Mouse (Mus musculus) spleen, postnatal 10 days (tissue): ENCODE measurements around the gene Rpl13a.
A peak's percentile ranks its signal among the peaks of the same experiment; 100 is the strongest.
"Not testable (repeated sequence)": the region's sequence is repeated elsewhere in the genome, so short reads cannot be mapped to it uniquely, and the experiment has no call there.

Source experiments
- DNase-seq, 2 experiments: peaks; one replicate each; pipeline ENCODE4 v3.0.0; 2021 to 2022; ENCODE audit warnings: low spot score in 2 of 2

Rpl13a gene

DNA sequence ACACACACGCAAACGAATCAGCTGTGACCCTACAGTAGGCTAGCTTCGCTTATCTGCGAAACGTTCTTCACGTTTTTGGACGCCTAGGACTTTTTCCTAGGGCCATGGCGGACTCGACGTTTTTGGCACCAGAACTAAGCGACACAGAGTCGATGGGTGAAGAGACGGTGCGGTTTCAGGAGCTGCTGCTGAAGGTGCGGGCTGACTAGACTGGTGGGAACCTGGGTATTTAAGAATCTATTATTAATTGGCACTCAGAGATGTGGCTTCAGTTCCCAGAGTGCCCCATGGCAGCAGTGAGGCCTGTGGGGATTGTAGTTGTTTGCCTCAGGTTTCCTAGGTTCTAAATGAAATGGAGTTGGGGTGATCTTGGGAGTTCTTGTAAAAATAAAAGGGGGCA is 27.6 kb upstream of the Rpl13a start:
- no peak for DNase-seq

DNA sequence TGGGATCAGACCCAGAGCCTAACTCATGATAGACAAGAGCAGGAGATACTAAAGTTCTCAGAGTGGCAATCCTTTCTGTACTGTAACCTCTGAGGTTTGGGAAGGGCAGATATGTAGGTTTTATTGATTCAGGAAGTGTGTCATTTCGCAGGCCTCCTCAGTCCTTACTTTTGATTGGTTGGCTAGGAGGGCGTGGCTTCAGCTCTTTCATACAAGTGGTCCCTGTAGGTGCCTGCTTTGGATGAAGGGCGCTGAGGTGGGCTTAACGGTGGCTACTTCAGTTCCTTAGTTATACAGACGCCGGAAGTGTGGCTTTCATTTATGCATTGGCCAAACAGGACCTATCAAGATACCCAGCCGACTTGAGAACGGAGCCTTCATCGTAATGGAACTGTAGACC is 27.0 kb upstream of the Rpl13a start:
- DNase-seq = no peak

DNA sequence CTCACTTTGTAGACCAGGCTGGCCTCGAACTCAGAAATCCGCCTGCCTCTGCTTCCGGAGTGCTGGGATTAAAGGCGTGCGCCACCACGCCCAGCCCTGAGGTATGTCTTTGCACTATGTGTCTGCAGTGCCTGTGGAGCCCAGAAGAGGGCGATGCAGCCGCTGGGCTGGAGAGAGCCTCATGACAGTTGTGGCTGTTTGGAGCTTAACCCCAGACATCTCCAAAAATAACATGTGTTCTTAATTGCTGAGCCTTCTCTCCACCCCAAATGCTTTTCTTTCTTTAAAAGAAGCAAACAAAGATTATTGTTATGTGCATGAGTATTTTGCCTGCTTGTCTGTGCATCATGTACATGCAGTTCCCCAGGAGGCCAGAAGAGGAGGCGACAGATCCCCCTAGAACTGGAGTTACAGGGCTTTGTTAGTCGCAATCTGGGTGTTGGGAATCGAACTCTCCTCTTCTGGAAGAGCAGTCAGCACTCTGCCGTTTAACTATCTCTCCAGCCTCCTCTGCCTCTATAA is 26.5 kb upstream of the Rpl13a start:
- peak; percentile 34 to 78 for DNase-seq

DNA sequence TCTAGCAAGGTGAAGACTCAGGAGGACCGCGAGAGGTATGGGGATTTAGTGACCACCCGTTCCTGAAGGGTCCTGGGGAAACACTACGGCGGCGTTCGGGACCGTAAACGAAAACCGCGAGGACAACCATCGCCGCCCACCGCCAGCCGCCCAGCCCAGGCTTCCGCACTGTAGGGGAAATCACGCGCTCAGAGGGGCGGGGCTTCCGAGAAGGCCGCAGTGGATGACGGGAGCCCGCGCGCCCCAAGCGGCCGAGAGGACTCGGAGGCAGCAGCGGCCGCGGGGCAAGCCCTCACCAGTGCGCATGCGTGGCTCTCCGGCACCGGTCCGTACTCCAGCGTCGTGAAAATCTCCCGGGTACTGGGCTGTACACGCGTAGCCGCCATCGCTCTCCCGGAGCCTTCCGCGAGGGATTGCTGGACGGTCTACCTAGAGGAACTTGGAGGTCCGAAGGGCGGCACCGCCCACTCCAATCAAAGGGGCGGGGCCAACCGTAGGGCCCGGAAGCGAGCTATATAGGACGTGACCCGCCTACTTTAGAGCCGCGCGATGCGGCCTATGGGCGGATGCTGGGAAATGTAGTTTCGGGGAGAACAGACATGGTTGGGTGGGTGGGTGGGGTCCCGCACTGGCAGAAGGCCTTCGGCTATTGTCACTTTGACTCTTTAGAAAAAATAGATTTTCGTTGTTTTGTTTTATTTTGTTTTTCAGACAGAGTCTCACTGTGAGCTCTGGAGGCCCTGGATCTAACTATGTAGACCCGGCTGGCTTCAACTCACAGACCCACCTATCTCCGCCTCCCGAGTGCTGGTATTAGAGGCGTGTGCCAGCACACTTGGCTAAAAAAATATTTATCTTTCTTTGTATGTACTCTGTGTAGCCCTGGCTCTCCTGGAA is 25.8 kb upstream of the Rpl13a start, which contains the start of the genes Pih1d1 and Aldh16a1:
Gene Pih1d1, plus strand, starts transcription at position 208 of the 897 bp plus-strand sequence.
Gene Aldh16a1, minus strand, starts transcription at position 489 of the 897 bp plus-strand sequence.
- peak; percentile 97 to 99 for DNase-seq

DNA sequence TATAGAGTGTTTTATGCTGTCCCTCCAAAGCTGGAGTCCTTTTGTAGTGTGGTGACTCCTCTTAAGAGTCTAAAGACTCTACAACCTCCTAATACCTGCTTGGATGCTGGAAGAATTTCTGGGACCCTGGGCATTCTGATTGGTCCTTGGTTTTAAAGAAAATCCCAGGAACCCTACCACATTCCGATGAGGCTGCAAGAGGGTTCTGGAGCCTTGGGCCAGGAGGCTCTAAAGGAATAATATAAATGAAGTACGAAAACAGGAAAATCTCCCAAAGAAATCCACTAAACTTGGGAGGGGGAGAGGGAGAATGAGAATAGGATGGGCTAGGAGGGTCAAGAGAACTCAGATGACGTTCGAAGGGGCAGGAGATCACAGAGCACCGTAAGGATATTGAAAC is 25.0 kb upstream of the Rpl13a start:
- DNase-seq = no peak

DNA sequence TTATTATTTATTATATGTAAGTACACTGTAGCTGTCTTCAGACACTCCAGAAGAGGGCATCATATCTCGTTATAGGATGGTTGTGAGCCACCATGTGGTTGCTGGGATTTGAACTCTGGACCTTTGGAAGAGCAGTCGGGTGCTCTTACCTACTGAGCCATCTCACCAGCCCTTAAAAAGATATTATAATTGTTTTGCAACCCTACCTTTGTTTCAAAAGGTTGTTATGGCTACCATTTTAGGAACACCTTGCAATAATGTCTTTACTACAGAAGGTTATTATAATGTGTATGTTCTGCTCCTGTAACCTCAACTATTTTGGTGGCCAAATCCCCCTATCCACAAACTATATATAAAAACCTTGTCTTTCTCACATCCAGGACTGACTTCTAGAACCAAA is 24.5 kb upstream of the Rpl13a start:
- not testable (repeated sequence) for DNase-seq

DNA sequence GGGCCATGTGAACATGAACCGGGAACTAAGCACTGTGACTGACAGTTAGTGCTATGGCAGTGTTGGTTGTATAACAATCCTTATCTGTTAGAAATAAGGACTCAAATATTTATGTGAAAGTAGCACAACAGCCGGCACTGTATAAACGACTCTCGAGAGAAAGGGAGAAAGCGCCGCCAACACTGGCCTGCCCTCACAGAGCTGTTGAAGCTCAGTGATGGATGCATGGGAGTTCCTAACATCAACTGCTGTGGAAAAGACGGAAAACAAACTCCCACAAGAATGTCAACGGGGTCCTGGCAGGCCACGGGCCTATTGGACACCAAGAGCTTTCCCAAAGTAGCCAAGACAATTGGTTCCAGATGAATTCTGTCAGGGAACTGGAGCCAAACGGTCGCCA is 22.7 kb upstream of the Rpl13a start:
- no peak for DNase-seq

DNA sequence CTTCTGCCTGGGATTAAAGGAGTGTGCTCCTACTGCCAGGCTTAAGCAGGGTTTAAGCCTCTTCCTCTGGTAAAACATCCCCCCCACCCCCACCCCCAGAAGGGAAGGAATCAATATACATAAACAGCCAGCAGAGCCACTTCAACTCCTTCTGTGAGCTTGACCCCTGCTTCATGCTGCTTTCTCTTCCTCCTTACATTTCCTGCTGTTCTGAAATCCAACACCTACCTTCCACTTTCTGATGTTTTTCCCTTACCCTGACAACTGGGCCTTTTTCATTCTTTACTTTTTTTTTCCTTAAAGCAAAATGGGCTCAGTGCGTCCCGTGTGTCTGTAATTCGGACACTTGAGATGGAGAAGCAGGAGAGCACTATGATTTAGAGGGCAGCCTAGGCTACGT is 21.8 kb upstream of the Rpl13a start:
- DNase-seq = no peak

DNA sequence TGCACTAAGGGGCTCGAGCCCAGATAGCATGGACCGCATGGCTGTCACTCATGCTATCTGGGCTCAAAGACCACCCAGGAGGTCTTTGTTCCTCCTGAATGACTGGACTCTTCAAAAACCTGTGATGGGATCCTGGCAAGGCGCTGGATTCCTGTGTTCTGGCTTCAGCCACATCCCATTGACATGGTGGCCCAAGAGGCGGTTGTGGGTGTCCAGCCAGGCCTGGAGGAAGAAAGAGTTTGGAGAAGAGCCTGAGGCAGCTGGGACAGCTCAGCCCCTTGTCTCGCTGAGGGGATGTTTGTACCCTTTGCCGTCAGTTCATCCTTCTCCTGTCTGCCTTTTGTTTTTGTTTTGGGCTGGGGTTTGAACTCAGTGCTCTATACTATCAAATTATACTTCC is 21.0 kb upstream of the Rpl13a start:
- no peak for DNase-seq

DNA sequence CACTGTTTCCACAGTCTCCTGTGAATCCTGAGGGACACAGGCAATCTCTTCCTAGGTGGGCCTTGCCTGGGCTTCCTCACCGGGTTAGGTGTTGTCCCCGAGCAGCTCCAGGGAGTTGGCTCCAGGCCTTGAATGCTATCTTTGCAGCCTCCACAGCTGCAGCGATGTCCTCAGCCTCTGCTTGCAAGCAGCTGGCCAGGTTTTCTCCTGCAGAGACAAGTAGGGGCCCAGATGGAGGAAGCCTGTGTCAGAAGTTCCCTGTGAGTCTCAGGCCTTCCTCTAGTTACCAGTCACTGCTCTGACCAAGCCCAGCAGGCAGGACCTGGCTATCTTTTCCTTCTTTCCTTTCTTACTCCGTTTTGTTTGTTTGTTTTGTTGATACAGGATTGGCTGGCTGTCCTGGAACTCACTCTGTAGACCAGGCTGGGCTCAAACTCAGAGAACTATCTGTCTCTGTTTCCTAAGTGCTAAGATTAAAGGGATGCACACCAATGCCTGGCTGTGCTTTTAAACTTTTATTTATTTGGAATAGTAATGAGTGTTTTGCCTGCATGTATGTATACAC is 20.1 kb upstream of the Rpl13a start:
- DNase-seq = no peak

DNA sequence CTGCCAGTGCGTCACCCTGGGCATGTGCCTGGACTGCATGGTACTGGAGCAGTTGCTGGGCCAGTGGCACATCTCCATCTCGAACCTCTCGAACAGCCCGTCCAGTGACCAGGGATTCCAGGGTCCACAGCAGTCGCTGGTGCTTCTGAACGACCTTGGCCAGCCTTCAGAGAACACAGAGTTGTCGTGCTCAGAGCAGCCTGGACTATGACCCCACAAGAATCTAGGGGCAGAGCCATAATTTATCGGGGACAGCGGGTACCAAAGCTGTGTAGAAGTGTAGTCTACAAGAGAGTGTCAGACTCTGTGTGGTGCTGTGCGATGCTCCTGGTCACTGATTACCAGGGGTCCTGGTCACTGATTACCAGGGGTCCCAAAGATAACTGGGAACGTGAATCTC is 19.3 kb upstream of the Rpl13a start:
- no peak for DNase-seq

DNA sequence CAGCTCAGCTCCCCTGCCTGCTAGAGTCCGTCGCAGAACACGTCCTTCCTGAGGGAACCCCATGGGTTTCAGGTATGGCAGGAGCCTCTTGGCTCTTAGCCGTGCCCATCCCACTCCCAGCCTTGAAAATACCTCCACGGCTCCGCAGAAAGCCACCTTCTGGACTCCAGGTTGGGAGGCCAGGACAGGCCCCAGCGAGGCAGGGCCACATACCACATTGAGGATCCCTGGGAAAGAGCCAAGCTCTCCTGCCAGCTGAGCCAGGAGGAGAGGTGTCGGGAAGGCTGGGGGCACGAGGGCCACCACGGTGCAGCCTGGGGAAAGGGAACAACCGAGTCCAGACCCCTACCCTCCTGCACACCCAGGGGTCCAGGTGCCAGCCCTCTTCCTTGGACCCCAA is 18.7 kb upstream of the Rpl13a start:
- DNase-seq = no peak

DNA sequence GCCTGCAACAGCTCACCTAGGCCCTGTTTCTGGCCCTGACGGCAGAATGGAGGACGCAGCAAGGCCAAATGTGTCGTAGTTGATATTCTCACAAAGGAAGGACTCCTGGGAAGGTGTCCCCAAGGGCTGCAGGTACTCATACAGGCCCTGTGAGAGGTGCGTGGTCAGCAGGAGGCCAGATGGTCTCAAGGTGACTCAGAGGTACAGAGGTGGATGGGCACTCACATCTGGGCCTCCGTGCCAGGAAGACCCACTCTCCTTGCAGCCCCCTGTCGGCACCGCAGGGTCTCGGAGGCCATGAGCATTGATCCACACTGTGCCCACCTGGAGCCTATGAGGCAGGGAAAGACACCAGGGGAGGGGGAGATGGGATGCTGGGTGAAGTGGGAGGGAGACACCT is 16.9 kb upstream of the Rpl13a start:
- DNase-seq = peak in 1 of 2 experiments; percentile 13

DNA sequence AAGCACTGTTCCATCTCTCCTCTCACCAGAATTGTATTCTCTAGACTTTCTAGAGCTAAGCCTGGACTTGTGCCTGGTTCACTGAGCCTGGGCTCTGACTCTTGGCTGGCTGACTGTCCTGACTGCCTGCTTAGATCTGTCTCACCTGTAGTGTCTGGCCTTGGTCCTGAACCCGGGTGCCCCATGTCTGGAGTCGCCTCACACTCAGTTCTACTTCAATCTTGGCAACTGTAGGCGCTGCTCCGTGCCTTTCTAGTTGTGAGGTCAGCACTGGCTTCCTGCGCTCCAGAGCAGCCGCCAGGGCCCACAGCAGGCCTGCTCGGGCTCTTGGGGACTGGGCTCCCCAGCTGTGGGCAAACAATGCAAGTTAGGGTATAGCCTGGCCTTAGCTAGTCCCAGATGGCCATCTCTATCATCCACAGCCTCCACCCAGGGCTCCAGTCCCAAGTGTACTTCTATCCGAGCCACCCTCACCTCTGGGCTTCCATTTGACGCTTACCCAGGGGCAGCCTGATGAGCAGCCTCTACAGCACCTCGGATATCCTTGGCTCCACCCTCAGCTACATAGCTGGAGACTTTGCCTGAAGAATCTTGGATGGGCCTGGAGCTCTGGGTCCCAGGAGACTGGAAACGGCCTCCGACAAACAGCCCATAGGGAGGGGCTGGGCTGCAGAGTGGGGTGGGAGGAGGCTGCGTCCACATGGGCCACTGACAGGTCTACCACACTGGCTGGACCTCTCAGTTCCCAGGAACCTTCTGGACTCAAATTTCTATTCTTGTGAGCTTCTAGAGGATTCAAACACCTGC is 16.0 kb upstream of the Rpl13a start:
- DNase-seq = no peak

DNA sequence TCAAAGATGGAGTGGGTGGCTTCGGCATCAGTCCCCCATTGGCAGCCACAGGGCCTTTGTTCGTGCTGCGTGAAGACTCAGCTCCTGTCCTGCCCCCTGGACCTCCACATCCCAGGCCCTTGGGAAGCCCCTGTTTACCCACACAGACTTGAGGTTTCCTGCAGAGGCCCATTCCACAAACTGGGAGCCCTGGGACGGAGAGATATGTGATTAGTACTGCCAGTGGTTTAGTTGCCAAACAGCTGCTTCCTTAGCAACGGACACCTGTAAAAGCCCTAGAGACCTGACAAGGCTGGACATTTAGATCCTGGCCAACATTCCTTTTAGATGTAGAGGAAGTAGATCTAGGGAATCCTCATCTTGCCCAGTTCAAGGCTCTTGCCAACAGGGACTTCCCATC is 13.4 kb upstream of the Rpl13a start:
- DNase-seq = no peak

DNA sequence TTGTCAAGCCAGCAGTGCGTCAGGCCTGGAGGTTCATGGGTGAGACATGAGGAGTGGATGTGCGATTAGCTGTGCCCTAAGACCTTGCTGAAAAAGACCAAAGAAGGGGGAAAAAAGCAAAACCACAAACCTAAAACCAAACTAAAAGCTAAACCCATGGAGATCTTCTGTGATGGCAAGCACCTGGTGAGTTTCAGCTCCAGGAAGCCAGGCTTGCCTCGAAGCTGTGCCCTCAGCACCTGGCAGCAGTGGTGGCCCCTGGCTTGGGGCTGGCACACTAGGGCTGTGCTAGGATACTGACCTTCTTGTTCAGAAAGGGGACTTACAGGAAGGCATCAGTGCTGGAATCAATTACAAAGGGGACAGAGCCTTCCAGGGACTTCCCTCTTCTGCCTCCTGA is 12.8 kb upstream of the Rpl13a start:
- DNase-seq = no peak

DNA sequence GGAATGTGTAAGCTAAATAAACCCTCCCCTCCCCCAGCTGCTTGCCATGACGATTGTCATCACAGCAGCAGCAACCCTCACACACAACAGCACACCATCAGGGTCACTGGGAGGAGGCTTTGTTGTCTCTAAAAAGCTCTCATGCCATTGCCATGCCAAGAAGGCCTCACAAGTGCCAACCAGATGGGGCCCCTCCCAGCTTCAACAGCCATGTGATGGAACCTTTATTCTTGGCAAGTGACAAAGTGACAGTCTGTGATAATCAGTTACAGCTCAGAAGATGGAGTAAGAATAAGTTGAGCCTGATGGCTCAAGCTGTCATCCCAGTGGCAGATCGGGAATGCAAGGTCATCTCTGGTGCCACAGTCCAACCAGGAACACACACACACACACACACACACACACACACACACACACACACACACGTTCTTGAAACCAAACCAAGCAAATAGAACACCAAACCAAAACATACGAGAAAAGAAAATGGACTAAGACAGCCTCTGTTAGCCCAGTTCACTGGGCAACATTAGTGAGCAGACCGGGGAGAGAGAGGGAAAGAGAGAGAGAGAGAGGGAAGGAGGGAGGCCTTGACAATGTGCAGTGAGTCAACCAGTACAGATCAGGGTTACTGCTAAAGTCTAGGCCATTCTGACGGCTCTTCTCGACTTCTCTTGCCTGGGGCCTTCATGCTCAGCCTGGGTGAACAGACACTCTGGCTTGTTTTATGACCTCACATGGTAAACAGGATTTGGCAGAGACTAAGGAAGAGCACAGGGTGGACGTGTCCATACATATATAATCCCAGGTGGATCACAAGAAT is 11.6 kb upstream of the Rpl13a start:
- DNase-seq = no peak

DNA sequence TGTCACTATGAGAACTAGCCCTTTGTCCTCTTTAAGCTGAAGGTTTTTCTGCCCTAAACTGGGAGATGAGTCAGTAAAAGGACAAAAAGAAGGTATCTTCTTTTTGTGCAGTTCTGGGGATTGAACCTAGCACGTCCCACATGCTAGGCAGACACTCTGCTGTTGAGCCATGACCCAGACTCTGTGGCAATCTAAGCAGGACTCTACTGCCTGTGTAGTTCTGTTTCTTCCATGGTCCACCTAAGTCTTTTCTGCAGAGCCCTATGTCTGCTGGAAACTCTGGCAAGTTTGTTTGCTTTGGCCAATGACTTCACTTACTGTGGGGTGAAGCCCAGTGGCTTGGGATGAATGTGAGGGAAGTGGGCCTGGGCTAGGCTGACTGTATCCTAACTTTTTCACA is 9.8 kb upstream of the Rpl13a start:
- DNase-seq = no peak

DNA sequence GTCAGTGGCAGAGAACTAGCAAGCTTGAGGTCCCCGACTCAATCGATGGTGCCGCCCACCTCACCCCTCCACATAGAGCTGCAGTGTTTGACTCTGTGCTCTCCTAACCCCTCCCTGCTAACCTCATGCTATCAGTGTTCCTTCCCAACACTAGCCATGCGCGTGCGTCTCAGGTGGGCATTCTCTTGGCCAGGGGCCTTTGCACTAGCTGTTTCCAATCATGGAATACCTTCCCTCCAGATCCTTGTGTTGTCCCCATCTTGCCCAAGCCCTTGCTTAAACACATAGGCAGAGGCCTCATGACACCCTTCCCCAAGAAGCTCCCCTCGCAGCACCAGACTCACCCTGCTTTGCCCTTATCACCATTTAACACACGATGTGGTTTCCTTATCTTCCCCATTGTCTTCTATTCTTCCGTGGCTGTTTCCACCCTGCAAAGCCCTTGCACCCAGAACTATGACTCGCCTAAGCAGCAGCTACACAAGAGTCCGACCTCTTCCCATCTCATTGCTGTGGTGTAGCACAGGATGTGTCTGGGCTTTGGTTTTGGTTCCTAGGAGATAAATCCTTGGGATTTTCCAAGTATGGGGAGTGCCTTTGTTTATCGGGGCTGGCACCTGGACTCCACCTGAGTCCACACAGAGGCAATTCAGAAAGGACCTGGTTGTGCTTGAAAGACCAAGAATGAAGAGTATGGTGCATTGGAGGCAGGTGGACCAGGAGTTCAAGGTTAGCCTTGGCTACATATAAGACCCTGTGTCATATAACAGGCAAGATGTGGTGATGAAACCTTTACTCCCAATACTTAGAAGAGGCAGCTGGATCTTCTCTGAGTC is 8.8 kb upstream of the Rpl13a start:
- DNase-seq = no peak

DNA sequence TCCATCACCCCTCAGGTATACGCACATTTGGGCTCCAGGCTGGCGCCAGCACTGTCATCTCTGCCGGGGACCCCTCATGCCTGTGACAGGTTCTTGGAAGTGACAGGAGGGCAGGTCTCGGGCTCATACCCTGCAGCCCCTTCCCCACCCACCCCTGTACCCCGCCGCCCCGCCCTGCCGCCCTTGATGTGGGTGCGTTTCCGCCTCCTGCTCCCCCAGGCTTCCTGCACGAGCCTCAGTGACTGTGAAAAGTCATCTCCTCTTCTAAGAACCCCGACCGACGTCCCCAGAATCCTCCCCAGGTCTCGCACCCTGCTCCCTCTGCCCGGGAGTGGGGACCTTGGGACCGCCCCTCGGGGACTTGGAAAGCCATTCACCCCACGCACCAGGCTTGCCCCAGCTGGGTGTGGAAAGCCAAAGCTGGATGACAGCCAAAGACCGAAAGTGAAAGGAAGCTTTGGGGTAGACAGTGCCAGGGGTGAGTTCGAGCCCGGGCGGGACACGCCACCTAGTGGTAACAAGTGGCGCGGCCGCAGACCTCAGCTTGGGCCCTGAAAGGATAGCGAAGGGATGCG is 7.5 kb upstream of the Rpl13a start, which contains the start of the genes Gm45713 and Flt3l:
Gene Gm45713, minus strand, starts transcription at position 239 of the 575 bp plus-strand sequence.
Gene Flt3l, minus strand, starts transcription at position 440 of the 575 bp plus-strand sequence.
- peak; percentile 91 to 94 for DNase-seq
